Mouse (Mus musculus) megakaryocyte progenitor cell, adult 5-6 weeks (primary cell): ENCODE results near the gene Nek6. TPM values are rescaled to one million over a fixed set of nuclear protein-coding genes. Genes with fewer than 3 reads are reported as not detected.

ENCODE experiments used
- ATAC-seq: replicated peaks from 2 replicates; pipeline ENCODE4 v1.8.0; 2016; ENCODE audit warnings: mild to moderate bottlenecking, moderate TSS enrichment, inconsistent platforms; ENCODE audit not compliant: poor library complexity
- total RNA-seq, 2 experiments: library from RNA; stranded (forward) in 1 of 2; stranded (reverse) in 1 of 2; fragments of 157-497, 149-512 nt in 1 of 2; fragments of 200-1000 nt in 1 of 2; gene quantifications; 2 replicates each; pipeline versions ENCODE4 v1.2.3 to v1.2.4; 2015 to 2017

Gene Nek6
- total RNA-seq, 2 experiments from 2014 or later = 4.4 to 18.2 TPM

GRCm38 (mm10) chr2:38535521-38536220 is 24.2 kb downstream of the Nek6 start:
- peak; percentile 49 for ATAC-seq

GRCm38 (mm10) chr2:38536331-38536731 is 24.9 kb downstream of the Nek6 start:
- ATAC-seq = peak; percentile 77

- no peak for ATAC-seq
Observed at GRCm38 (mm10) chr2:38539677-38540076, 28.2 kb downstream of the Nek6 start.

- no peak for ATAC-seq
Observed at GRCm38 (mm10) chr2:38540666-38541065, 29.2 kb downstream of the Nek6 start.

GRCm38 (mm10) chr2:38541101-38541500 is 29.7 kb downstream of the Nek6 start:
- ATAC-seq = no peak

- ATAC-seq = 0 out of 2 replicates have a peak, but pooled peaks have one; percentile 21
Observed at GRCm38 (mm10) chr2:38541570-38541969, 30.1 kb downstream of the Nek6 start.

GRCm38 (mm10) chr2:38542366-38542765 is 30.9 kb downstream of the Nek6 start:
- ATAC-seq = no peak

- ATAC-seq = no peak
Observed at GRCm38 (mm10) chr2:38543158-38543557, 31.7 kb downstream of the Nek6 start.

GRCm38 (mm10) chr2:38544341-38544740 is 32.9 kb downstream of the Nek6 start:
- ATAC-seq = no peak

- ATAC-seq = peak; percentile 79
Observed at GRCm38 (mm10) chr2:38544982-38545381, 33.5 kb downstream of the Nek6 start.

- no peak for ATAC-seq
Observed at GRCm38 (mm10) chr2:38545706-38546105, 34.3 kb downstream of the Nek6 start.

GRCm38 (mm10) chr2:38546222-38546621 is 34.8 kb downstream of the Nek6 start:
- no peak for ATAC-seq

- ATAC-seq = no peak
Observed at GRCm38 (mm10) chr2:38546748-38547147, 35.3 kb downstream of the Nek6 start.

- ATAC-seq = no peak
Observed at GRCm38 (mm10) chr2:38547793-38548517, 36.5 kb downstream of the Nek6 start.

GRCm38 (mm10) chr2:38552004-38552443 is 40.6 kb downstream of the Nek6 start:
- ATAC-seq = no peak

- no peak for ATAC-seq
Observed at GRCm38 (mm10) chr2:38554226-38554995, 43.0 kb downstream of the Nek6 start.

- no peak for ATAC-seq
Observed at GRCm38 (mm10) chr2:38555659-38556058, 44.2 kb downstream of the Nek6 start.

GRCm38 (mm10) chr2:38556721-38557120 is 45.3 kb downstream of the Nek6 start:
- ATAC-seq = no peak

GRCm38 (mm10) chr2:38560296-38561227 is 49.1 kb downstream of the Nek6 start:
- no peak for ATAC-seq

GRCm38 (mm10) chr2:38562596-38562995 is 51.2 kb downstream of the Nek6 start:
- no peak for ATAC-seq
